Mouse (Mus musculus) adipocyte (in vitro differentiated cells): ENCODE measurements around the gene Gnb3.
"Not testable (repeated sequence)": the region's sequence is repeated elsewhere in the genome, so short reads cannot be mapped to it uniquely, and the experiment has no call there.

Source experiments
- DNase-seq: peaks from one replicate; pipeline ENCODE4 v3.0.0-alpha.2; 2016; ENCODE audit warnings: low spot score

Gene Gnb3

DNA sequence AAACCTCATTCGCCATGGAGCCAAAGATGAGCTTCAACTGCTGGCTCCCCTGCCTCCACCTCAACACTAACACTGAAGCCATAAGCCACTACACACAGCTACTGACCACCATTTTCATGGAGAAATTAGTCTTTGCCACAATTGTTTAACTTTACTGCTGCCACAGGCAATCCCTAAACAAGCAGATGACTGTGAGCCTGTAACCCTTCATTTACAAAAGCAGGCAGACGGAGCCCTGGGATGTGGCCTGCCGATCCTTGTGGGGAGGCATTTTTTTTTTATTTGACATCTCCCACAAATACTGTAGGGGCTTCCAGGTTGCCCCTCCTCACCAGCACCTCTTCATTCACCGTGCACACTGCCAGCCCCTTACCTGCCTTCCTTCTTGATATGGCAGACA lies 23.5 kb downstream of the Gnb3 start:
- no peak for DNase-seq

DNA sequence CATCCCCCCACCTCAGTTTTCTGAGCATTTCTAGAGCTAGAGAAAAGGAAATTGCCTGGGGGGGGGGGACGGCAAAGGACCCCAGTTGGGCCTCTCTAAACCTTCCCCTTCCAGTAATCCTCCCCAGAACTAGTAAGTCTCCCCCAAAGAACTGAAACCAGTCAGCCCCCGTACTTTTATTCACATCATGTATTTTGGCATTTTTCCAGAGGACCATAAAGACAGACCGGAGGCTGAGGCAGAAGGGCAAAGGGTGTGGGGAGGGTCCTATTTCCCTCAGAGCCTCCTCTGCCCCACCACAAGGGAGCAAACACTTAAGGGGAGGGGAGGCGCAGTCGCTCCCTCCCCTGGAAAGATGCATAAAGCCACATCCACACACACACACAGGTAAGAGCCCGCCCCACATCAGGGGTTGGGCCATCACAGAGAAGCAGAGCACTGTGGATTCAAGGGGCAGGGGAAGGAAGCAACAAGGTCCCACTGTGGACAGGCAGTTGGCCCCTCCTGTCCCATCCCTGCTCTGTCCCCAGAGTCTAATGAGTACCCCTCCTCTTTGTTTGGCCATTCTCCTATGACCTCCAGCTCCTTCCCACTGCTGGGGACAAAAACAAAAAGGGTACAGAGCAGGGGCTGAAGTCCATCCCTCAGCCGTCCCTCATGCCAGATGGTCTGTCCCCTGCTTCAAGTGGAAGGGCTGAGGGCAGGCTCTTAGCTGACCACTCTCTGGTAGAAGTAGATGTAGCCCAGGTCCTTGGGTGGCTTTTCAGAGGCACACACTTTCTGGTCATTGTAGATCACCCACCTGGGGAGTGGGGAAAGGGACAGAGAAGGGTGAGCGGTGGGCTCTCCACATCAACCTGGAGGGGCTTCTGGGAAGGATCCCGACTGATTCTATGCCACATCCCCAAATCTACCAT lies 25.0 kb downstream of the Gnb3 start:
- DNase-seq = no peak

DNA sequence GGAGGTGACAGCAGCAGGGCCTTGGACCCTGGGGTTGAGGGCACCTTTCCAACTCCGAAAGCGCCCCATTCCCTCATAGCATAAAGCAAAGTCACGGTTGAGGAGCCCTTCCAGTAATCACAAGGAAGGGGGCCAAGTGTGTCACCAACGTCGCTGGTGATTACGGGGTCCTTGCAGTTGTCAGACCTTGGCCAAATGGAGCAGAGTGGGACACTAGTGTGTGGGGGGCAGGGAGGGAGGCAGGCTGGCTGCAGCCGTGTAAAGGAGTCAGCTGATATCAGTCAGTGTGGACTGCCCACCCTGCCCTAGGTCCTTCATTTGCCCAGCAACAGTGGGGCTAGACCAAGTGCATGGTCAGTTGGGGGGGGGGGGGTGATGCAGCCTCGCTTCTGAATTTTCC lies 25.6 kb downstream of the Gnb3 start:
- no peak for DNase-seq

DNA sequence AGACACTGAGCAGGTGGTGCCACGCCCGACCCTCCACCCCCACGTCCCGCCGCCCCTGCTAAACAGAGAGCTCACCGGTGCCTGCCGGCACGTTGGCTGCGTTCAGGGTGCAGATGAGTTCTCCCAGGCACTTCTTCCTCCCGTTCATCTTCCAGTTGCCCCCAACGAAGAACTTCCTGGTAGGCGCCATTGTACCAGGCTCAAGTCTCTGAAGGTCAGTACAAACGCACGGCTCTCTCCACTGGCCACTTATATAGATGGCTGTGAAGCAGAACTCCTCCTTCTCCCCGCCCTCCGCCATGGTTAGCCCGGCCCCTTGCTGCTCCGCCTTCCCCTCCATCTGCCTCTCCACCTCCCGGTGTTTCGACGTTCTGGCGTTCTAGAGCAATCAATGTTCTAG lies 26.1 kb downstream of the Gnb3 start, which contains the start of gene Tpi1:
TSS of gene Tpi1 (minus strand) at position 364 of the 400 bp plus-strand sequence.
- DNase-seq = peak; percentile 96

DNA sequence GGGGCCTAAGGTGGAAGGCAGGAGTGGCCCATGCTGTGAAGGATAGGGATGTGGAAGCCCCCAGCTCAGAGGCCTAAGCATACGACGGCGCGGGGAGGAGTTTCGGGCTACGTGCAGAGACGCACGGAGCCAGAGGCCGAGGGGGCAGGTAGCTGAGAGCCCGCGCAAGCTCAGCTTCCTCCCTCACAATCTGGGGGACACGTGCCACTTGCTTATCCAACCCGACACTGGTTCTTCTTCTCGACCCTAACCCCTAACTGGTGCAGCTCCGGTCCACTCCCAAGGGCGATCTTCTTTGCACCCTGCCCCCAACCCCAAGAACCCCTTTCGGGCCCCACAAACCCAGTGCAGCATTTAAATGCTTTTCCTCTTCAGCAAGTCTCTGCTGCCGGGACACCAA lies 26.6 kb downstream of the Gnb3 start:
- DNase-seq = peak; percentile 59

DNA sequence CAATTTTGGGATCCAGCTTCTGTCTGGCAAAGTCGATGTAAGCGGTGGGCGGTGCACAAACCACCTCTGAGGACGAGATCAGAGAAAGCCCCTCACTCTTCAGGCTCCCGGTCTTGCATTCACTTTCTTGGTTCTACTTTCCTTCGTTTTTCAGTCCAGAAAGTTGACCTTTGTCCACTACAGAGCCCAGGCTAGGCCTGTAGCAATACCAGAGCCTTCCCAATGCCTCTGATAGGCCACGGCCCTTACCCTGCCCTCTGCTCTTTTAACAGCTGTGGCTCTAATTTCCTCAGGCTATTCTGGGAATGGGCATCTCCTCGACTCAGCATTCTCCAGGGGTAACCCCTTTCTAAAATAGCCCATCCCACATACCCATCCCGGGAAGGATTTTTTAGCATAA lies 27.2 kb downstream of the Gnb3 start:
- peak; percentile 66 for DNase-seq

DNA sequence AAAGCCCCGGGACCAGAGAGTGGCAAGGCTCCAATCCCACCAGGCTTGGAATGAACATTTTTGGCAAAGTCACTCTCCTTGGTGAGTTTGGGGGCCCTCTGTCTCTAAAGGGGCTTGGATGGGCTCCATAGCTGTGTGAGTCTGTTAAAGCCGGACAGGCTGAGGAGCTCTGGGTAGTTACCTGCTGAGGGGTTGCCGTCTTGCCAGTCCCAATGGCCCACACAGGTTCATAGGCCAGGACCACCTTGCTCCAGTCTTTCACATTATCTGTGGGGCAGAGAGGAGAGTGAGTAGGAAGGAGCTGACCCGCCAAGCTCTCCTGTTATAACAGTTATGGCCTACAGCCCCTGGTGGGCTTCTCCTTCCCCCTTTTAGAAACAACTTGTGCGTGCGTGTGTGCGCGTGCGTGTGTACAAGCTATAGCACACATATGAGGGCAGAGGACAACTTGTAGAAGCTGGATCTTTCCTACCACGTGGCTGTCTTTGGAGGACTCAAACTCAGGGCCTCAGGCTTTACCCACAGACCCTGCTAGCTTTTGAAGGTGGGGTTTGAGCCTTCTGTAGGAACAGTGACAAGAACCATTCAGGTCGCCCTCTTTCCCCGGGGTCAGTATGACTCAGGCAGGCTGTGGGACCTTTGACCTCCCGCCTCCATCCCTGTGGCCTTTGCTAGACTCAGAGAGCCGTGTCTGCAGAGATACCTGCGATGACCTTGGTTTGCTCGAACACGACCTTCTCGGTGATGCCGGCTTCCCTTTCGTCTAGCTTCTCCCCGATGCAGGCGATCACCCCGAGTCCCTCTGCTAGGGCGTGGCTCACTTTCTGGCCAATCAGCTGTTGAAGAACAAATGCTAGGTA lies 28.1 kb downstream of the Gnb3 start:
- no peak for DNase-seq

DNA sequence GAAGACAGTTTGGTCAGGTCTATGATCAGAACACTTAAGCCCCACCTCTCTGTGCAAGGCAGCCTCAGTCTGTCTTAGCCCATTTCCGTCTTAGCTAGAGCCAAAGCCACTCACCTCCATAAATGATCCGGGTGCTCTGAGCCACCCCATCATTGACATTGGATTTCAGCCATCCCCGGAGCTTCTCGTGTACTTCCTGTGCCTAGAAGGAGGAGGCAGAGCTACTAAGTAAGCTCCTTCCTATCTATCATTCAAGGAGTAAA lies 28.7 kb downstream of the Gnb3 start:
- no peak for DNase-seq

DNA sequence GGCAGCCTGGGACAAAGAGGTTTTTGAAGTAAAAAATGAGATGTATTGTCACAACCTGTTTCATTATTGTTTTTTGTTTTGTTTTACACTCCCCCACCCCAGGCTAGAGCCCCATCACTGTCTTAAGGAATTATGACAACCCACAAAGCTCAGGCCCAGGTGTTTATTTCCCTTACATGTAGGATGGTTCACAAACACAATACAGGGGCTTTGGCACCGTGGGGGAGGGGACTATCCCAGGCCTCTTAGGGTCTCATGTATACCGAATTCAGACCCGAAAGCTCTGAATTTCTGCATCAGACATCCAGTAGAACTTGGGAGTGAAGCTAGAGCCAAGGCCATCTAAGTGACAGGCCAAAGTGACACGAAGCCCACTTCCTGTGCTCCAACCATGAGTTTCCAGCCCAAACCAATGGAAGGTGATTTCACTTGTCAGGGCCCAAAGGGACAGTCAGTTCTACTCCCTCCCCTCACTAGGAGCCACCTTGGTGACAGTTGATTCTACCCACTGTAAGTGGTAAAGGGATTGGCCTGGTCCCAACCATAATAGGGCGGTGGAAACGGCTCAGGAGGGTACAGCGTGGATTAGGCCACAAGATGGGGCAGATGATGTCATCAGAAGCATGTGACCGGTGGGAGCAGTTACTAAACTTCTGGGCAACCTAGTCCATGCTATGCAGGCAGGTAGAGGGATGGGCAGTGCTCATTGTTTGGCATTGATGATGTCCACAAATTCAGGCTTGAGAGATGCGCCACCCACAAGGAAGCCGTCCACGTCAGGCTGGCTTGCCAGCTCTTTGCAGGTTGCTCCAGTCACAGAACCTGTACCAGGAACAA lies 29.3 kb downstream of the Gnb3 start:
- not testable (repeated sequence) for DNase-seq

DNA sequence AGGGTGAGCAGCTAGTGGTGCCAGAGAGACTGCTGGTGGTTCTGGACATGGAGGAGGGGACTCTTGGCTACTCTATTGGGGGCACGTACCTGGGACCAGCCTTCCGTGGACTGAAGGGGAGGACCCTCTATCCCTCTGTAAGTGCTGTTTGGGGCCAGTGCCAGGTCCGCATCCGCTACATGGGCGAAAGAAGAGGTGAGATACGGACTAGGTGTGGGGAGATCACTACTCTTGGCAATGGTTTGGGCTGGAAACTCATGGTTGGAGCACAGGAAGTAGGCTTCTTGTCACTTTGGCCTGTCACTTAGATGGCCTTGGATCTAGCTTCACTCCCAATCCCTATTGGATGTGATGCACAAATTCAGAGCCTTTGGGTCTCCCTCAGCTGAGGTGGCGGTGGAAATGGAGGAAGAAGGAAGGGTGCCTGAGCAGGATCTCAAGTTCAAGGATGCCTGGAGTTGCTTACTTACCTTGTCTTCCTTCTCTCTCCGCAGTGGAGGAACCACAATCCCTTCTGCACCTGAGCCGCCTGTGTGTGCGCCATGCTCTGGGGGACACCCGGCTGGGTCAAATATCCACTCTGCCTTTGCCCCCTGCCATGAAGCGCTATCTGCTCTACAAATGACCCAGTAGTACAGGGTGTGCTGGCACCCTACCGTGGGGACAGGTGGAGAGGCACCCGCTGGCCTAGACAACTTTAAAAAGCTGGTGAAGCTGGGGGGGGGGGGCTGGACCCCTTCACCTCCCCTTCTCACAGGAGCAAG lies 30.1 kb downstream of the Gnb3 start:
- no peak for DNase-seq

DNA sequence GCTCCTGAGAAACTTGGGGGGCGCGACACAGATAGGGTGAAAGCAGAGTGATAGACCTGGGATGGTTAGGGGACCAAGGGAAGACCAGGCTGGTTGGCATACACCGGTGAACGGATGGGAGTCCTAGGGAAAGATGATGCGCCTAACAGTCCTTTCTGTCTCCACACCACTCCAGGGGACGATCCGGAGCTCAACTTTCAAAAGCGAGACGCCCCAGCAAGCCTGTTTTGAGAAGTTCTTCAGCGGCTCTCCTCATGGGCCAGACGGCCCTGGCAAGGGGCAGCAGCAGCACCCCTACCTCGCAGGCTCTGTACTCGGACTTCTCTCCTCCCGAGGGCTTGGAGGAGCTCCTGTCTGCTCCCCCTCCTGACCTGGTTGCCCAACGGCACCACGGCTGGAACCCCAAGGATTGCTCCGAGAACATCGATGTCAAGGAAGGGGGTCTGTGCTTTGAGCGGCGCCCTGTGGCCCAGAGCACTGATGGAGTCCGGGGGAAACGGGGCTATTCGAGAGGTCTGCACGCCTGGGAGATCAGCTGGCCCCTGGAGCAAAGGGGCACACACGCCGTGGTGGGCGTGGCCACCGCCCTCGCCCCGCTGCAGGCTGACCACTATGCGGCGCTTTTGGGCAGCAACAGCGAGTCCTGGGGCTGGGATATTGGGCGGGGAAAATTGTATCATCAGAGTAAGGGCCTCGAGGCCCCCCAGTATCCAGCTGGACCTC lies 30.9 kb downstream of the Gnb3 start:
- peak; percentile 85 for DNase-seq

DNA sequence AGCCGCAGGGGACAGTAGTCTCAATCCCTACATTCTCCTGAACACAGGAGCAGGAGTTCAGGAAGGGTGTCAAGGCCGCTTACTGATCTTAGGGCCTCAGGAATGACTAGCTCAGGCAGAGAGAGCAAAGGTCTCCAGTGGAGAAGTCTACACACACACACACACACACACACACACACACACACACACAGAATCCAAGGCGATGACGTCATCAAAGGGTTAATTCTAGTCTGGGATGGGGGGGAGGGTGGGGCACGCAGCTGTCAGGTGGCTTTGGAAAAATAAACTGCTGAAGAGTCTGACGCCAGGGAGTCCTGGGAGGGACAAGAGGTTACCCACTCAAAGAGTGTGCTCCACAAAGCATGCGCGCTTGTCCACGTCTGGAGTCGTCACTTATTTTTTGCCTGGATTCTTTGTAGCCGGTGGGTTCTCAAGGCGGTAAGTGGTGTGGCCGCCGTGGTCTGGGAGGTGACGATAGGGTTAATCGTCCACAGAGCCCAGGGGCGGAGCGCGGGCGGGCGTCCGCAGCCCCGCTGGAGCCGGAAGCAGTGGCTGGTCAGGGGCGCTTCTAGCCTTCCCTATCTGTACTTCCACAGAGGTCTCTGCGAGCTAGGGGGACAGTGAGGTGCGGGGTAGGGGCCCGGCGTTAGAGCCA lies 31.6 kb downstream of the Gnb3 start, which contains the start of gene Spsb2:
TSS of gene Spsb2 (plus strand) at position 304 of the 655 bp plus-strand sequence.
- peak; percentile 82 for DNase-seq

DNA sequence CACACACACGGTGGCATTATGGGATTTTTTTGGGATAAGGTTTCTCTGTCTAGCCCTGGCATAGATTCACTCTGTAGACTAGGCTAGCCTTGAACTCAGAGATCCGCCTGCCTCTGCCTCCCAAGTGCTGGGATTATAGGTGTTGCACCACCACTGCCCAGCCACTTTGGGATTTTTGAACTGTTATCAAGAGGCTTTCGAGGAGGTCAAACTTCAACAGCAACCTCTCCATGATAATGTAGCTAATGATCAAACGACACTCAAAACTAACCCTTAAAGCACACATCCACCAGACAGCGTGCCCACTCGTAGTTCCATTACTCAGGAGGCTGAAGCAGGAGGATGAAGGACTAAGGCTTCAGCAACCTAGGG lies 32.1 kb downstream of the Gnb3 start:
- no peak for DNase-seq

DNA sequence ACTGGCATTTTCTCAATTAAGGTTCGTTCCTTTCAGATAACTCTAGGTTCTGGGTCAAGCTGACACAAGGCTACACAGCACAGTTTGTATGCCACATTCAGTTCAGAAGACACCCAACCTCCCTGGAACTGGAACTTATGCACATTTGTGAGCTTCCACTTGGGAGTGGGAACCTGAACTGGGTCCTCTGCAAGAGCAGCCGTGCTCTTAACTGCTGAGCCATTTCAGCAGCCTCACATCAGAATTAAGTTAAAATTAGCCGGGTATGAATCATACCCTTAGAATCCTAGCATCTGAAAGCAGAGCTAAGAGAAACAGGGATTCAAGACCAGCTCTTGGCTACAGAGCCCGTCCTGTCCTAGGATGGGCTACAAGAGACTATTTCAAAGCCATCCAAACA lies 32.7 kb downstream of the Gnb3 start:
- no peak for DNase-seq

DNA sequence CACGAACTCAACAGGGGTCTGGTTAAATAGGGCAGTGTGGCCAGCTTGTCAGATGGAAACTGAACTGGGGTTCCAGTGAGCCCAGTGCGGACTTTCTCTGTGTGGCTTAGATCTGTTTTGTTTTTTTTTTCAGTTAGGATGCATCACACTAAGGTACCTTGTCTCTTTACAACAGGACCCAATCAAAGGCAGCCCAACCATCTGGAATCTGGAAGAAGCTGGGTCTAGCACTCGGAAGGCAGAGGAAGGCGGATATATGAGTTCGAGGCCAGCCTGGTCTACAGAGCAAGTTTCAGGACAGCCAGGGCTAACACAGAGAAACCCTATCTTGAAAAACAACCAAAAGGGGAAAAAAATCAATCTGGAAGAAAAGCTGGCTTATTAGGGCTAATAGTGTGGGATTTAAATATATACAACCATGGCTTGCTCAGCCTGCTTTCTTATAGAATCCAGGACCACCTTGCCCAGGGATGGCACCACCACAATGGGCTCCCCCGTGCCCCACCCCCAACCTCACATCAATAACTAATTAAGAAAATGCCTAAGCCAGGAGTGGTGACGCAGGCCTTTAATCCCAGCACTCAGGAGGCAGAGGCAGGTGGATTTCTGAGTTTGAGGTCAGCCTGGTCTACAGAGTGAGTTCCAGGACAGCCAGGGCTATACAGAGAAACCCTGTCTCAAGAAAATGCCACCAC lies 33.5 kb downstream of the Gnb3 start:
- DNase-seq = no peak

DNA sequence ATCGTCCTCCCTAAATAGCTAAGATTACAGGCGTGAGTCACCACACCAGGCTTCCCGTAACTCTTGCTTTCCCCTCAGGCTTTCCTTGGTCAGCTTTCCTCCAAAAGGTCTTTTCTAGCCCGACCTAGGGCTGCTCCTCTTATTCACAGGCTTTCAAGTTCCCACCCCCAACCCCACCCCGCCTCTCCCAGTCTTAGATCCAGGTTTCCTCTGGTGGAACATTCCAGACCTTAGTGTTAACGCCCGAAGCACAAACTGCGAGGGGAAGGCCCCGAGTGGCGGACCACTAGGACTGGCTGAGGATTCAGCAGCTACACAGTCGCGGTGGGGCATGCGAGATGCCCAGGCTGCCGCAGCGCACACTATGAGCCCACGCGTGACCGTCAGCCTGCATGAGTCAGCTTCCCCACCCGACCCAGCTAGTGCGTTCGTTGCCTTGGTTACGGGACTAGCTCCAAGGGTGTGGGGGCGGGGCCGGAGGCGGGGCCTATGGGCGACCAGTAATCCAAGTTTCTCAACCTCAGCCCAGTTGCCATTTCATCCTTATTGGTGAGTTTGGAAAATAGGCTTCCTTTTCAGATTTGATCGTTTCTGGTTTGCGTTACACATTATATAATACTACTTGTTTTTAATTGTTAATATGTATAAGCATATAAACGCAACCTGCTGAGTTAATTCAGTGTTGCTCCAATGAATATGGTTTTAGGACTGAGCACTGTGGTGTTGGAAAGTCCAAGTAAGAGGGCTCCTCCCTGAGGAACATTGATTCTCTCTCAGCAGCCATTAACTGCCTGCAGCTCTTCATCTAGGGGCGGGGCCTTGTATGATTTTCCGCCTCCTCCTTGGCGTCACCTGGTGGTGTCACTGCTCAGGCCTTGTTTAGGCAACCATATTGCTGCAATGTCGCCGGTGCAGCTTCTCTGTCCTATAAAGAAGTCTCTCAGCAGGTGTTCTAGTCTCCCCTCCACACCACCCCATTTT lies 34.4 kb downstream of the Gnb3 start:
- peak; percentile 99 for DNase-seq

DNA sequence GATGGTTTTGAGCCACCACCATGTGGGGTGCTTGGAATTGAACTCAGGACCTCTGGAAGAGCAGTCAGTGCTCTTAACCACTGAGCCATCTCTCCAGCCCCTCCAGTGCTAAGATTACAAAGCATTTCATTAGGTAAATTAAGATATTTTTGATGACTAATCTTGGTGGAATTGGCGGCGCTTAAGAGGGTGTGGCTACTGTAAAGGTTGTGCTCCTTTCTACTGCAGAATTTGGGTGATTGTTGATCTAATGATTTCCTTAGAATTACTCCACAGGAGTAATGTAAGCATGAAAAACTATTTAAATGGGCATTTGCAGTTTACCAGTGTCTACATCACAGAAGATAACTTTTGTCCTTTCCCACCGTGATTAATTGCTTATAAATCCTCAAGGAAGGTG lies 35.7 kb downstream of the Gnb3 start:
- DNase-seq = no peak

DNA sequence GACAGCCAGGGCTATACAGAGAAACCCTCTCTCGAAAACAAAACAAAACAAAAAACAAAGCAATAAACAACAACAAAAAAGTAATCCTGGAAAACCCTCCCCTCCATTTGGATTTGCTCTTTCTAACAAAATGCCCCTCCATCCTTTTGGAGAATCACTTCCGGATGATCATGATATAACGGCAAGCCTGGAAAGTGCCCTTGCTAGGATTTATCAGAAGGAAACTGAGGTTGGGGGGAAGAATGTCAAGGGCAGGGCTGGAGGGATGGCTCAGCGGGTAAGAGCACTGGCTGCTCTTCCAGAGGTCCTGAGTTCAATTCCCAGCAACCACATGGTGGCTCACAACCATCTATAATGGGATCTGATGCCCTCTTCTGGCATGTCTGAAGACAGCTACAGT lies 36.4 kb downstream of the Gnb3 start:
- not testable (repeated sequence) for DNase-seq
